Mouse (Mus musculus): ENCODE results near the gene Irgc1. TPM values are rescaled to one million over a fixed set of nuclear protein-coding genes. Genes with fewer than 3 reads are reported as not detected.
A peak's percentile ranks its signal among the peaks of the same experiment; 100 is the strongest.

The Irgc1 gene
- polyA plus RNA-seq, 1 experiment from 2014 or later: 0.07 TPM

GRCm38 (mm10) chr7:24482208-24483020 is 30.3 kb upstream of the Irgc1 start:
- H3K4me1 ChIP-seq (ENCODE audit: control insufficient read depth, insufficient read depth, low read length): peaks cover 13% of the 10 kb centered on the region
- WGBS: 3% methylated on average over 20 of the region's 38 CpGs
- ATAC-seq: no peak; the same call in none of the 2 replicates
- H3K27me3 ChIP-seq (replicated peaks; ENCODE audit: control insufficient read depth, insufficient read depth, low read length): peaks cover 7% of the 10 kb centered on the region; the same call in 1 of the 2 replicates
- H3K27ac ChIP-seq (ENCODE audit: low read length): no peak overlapping the region
- H3K36me3 ChIP-seq (ENCODE audit: control insufficient read depth, insufficient read depth, low read length): no peaks in the 10 kb centered on the region
- H3K4me3 ChIP-seq (ENCODE audit: low read length): peak overlapping the region; percentile 67
- H3K9me3 ChIP-seq (ENCODE audit: control insufficient read depth, low read length): 0 out of 2 replicates have a peak, but pooled peaks cover 5% of the 10 kb centered on the region
- H3K4me2 ChIP-seq (ENCODE audit: low read depth, low read length): peak overlapping the region; percentile 98
- H3K9ac ChIP-seq (ENCODE audit: low read depth, low read length): peak overlapping the region; percentile 70

GRCm38 (mm10) chr7:24481474-24482207 is 29.5 kb upstream of the Irgc1 start, which contains the start of gene Cadm4:
TSS of gene Cadm4 (plus strand) at chr7:24482023.
- Histone ChIP-seq H3K4me2 (ENCODE audit: low read depth, low read length) (peak within 1 kb of the TSS; percentile 98), H3K36me3 (ENCODE audit: control insufficient read depth, insufficient read depth, low read length) (no peaks in the 10 kb centered on the region), H3K4me1 (ENCODE audit: control insufficient read depth, insufficient read depth, low read length) (peaks cover 13% of the 10 kb centered on the region), H3K27me3 (replicated peaks; ENCODE audit: control insufficient read depth, insufficient read depth, low read length) (peaks cover 7% of the 10 kb centered on the region; the same call in 1 of the 2 replicates), H3K9me3 (ENCODE audit: control insufficient read depth, low read length) (0 out of 2 replicates have a peak, but pooled peaks cover 6% of the 10 kb centered on the region), H3K27ac (ENCODE audit: low read length) (no peak within 1 kb of the TSS), H3K4me3 (ENCODE audit: low read length) (peak within 1 kb of the TSS; percentile 67), H3K9ac (ENCODE audit: low read depth, low read length) (peak within 1 kb of the TSS; percentile 70)
- WGBS: 2% methylated on average over 68 of the region's 83 CpGs
- peak; percentile 87 for ATAC-seq

- ATAC-seq: peak; percentile 36
- Histone ChIP-seq H3K27ac (ENCODE audit: low read length) (no peak overlapping the region), H3K27me3 (replicated peaks; ENCODE audit: control insufficient read depth, insufficient read depth, low read length) (peaks cover 7% of the 10 kb centered on the region; the same call in 1 of the 2 replicates), H3K36me3 (ENCODE audit: control insufficient read depth, insufficient read depth, low read length) (no peaks in the 10 kb centered on the region), H3K9ac (ENCODE audit: low read depth, low read length) (peak overlapping the region; percentile 70; the same call in 1 of the 2 replicates), H3K4me3 (ENCODE audit: low read length) (peak overlapping the region; percentile 67), H3K9me3 (ENCODE audit: control insufficient read depth, low read length) (0 out of 2 replicates have a peak, but pooled peaks cover 6% of the 10 kb centered on the region), H3K4me2 (ENCODE audit: low read depth, low read length) (peak overlapping the region; percentile 98), H3K4me1 (ENCODE audit: control insufficient read depth, insufficient read depth, low read length) (peaks cover 13% of the 10 kb centered on the region)
- WGBS: 15% methylated on average over 14 of the region's 14 CpGs
Observed at GRCm38 (mm10) chr7:24480986-24481473, 28.9 kb upstream of the Irgc1 start.

- H3K4me2 ChIP-seq (ENCODE audit: low read depth, low read length): no peak overlapping the region
- no peaks in the 10 kb centered on the region for H3K36me3 ChIP-seq (ENCODE audit: control insufficient read depth, insufficient read depth, low read length)
- H3K4me3 ChIP-seq (ENCODE audit: low read length): no peak overlapping the region
- H3K9me3 ChIP-seq (ENCODE audit: control insufficient read depth, low read length): 0 out of 2 replicates have a peak, but pooled peaks cover 6% of the 10 kb centered on the region
- no peak overlapping the region for H3K27ac ChIP-seq (ENCODE audit: low read length)
- H3K4me1 ChIP-seq (ENCODE audit: control insufficient read depth, insufficient read depth, low read length): peaks cover 14% of the 10 kb centered on the region
- no peak for ATAC-seq
- peaks cover 7% of the 10 kb centered on the region; the same call in 1 of the 2 replicates for H3K27me3 ChIP-seq (replicated peaks; ENCODE audit: control insufficient read depth, insufficient read depth, low read length)
- 0 out of 2 replicates have a peak overlapping the region, but pooled peaks have one; percentile 38 for H3K9ac ChIP-seq (ENCODE audit: low read depth, low read length)
- WGBS: 58% methylated on average over 18 of the region's 18 CpGs
Observed at GRCm38 (mm10) chr7:24480121-24480941, 28.2 kb upstream of the Irgc1 start.

GRCm38 (mm10) chr7:24479685-24480084 is 27.6 kb upstream of the Irgc1 start:
- WGBS: 93% methylated on average over 2 of the region's 2 CpGs
- Histone ChIP-seq H3K4me2 (ENCODE audit: low read depth, low read length) (no peak overlapping the region), H3K27ac (ENCODE audit: low read length) (no peak overlapping the region), H3K4me3 (ENCODE audit: low read length) (no peak overlapping the region), H3K9ac (ENCODE audit: low read depth, low read length) (no peak overlapping the region), H3K9me3 (ENCODE audit: control insufficient read depth, low read length) (0 out of 2 replicates have a peak, but pooled peaks cover 6% of the 10 kb centered on the region), H3K36me3 (ENCODE audit: control insufficient read depth, insufficient read depth, low read length) (no peaks in the 10 kb centered on the region), H3K4me1 (ENCODE audit: control insufficient read depth, insufficient read depth, low read length) (peaks cover 16% of the 10 kb centered on the region), H3K27me3 (replicated peaks; ENCODE audit: control insufficient read depth, insufficient read depth, low read length) (peaks cover 7% of the 10 kb centered on the region; the same call in 1 of the 2 replicates)
- ATAC-seq: no peak

- Histone ChIP-seq H3K9ac (ENCODE audit: low read depth, low read length) (no peak overlapping the region), H3K4me1 (ENCODE audit: control insufficient read depth, insufficient read depth, low read length) (peaks cover 16% of the 10 kb centered on the region), H3K36me3 (ENCODE audit: control insufficient read depth, insufficient read depth, low read length) (no peaks in the 10 kb centered on the region), H3K27ac (ENCODE audit: low read length) (no peak overlapping the region), H3K4me2 (ENCODE audit: low read depth, low read length) (no peak overlapping the region), H3K9me3 (ENCODE audit: control insufficient read depth, low read length) (0 out of 2 replicates have a peak, but pooled peaks cover 6% of the 10 kb centered on the region), H3K27me3 (replicated peaks; ENCODE audit: control insufficient read depth, insufficient read depth, low read length) (peaks cover 7% of the 10 kb centered on the region; the same call in 1 of the 2 replicates), H3K4me3 (ENCODE audit: low read length) (no peak overlapping the region)
- no peak for ATAC-seq
- 85% methylated on average over 5 of the region's 5 CpGs for WGBS
Observed at GRCm38 (mm10) chr7:24478911-24479310, 26.8 kb upstream of the Irgc1 start.

GRCm38 (mm10) chr7:24476856-24477255 is 24.8 kb upstream of the Irgc1 start:
- 84% methylated on average over 7 of the region's 7 CpGs for WGBS
- Histone ChIP-seq H3K9me3 (ENCODE audit: control insufficient read depth, low read length) (peaks cover 10% of the 10 kb centered on the region), H3K4me1 (ENCODE audit: control insufficient read depth, insufficient read depth, low read length) (peaks cover 16% of the 10 kb centered on the region), H3K4me2 (ENCODE audit: low read depth, low read length) (no peak overlapping the region), H3K27me3 (replicated peaks; ENCODE audit: control insufficient read depth, insufficient read depth, low read length) (peaks cover 4% of the 10 kb centered on the region; the same call in 1 of the 2 replicates), H3K36me3 (ENCODE audit: control insufficient read depth, insufficient read depth, low read length) (0 out of 2 replicates have a peak, but pooled peaks cover 3% of the 10 kb centered on the region), H3K4me3 (ENCODE audit: low read length) (no peak overlapping the region), H3K27ac (ENCODE audit: low read length) (no peak overlapping the region), H3K9ac (ENCODE audit: low read depth, low read length) (no peak overlapping the region)
- ATAC-seq: no peak

GRCm38 (mm10) chr7:24476338-24476737 is 24.2 kb upstream of the Irgc1 start:
- peaks cover 2% of the 10 kb centered on the region; the same call in 1 of the 2 replicates for H3K27me3 ChIP-seq (replicated peaks; ENCODE audit: control insufficient read depth, insufficient read depth, low read length)
- H3K4me3 ChIP-seq (ENCODE audit: low read length): no peak overlapping the region
- 82% methylated on average over 8 of the region's 8 CpGs for WGBS
- no peak overlapping the region for H3K27ac ChIP-seq (ENCODE audit: low read length)
- H3K9ac ChIP-seq (ENCODE audit: low read depth, low read length): no peak overlapping the region
- H3K4me2 ChIP-seq (ENCODE audit: low read depth, low read length): no peak overlapping the region
- peaks cover 10% of the 10 kb centered on the region for H3K9me3 ChIP-seq (ENCODE audit: control insufficient read depth, low read length)
- ATAC-seq: no peak
- H3K4me1 ChIP-seq (ENCODE audit: control insufficient read depth, insufficient read depth, low read length): peaks cover 13% of the 10 kb centered on the region
- H3K36me3 ChIP-seq (ENCODE audit: control insufficient read depth, insufficient read depth, low read length): 0 out of 2 replicates have a peak, but pooled peaks cover 3% of the 10 kb centered on the region

Measured in intestine, embryonic 16.5 days (tissue).